Mouse (Mus musculus) mouse embryonic stem cell (cell line): ENCODE data around the gene Kansl1l.

Source experiments
- in situ Hi-C, 2 experiments: fragments of 300-500 bp; cut with MboI; formaldehyde crosslinking; loops; 1 replicate in 1 of 2; 3 replicates in 1 of 2; pipeline ENCODE4 v1.14.3; 2019 to 2020; ENCODE audit warnings: low sequenced_read_pairs in 2 of 2, low pct_unique_long_range_greater_than_20kb in 1 of 2, mixed read lengths in 1 of 2; ENCODE audit not compliant: unreplicated experiment in 1 of 2

Kansl1l gene

DNA sequence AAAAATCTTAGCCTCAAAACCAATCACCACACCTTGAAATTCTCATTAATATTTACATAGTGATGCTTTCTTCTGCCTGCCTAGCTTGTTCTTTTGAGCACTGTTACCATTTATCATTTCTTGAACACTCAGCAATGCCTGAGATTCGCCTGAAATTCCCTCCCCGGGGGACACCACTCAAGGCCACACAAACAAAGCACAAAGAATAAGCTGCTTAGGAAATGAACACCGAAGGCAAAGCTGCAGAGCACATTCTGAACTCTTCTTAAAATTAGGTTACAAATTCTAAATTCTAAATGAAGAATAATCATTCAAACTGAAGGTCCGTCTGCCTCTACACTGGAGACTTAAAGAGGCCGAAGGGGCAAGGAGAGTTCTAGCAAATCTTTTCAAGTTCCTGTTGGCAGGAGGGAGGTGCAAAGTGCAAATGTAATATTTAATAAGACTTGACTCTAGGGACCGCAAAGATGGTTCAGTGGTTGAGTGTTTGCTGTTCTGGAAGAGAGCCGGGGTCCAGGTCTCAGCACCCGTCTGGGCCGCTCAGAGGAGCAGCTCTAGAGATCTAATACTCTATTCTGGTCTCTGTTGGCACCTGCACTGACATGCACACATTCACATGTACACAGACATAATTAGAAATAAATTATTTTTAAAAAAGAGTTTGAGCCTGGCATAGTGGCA is 12.2 kb upstream of the Kansl1l start:
- in situ Hi-C loops: loop anchor here in 1 of 2 experiments (10.0 to 25.0 kb wide), 2 partner anchors 145 to 717 kb away; no protein-coding TSS in a partner anchor

GRCm38 (mm10) chr1:66821966-66822365 is 4.6 kb upstream of the Kansl1l start:
- in situ Hi-C loops: loop anchor here in 1 of 2 experiments (10.0 kb wide), 1 partner anchor 137 kb away; no protein-coding TSS in a partner anchor

DNA sequence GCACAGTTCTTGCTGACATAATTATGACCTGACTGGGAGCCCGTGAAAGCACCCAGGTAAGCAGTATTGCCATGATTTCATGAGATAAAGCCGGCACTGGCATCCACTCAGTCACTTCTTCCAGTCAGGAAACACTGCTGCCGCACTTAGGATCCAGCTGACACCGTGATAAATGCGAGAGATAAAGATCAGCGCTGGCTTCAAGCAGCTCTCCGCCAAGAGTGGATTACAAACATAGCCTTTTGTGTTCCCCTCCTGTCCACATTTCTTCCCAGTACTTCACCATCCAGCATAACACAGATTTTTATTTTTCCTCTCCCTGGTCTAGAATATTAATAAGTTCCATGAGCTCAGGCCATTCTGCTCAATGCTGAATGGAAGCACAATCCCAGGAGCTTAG is 2.9 kb upstream of the Kansl1l start:
- in situ Hi-C loops: loop anchor here in 1 of 2 experiments (10.0 kb wide), 1 partner anchor 135 kb away; no protein-coding TSS in a partner anchor

- in situ Hi-C loops: no loop called here
Measured at GRCm38 (mm10) chr1:66817865-66818315, 528 bp upstream of the Kansl1l start.

DNA sequence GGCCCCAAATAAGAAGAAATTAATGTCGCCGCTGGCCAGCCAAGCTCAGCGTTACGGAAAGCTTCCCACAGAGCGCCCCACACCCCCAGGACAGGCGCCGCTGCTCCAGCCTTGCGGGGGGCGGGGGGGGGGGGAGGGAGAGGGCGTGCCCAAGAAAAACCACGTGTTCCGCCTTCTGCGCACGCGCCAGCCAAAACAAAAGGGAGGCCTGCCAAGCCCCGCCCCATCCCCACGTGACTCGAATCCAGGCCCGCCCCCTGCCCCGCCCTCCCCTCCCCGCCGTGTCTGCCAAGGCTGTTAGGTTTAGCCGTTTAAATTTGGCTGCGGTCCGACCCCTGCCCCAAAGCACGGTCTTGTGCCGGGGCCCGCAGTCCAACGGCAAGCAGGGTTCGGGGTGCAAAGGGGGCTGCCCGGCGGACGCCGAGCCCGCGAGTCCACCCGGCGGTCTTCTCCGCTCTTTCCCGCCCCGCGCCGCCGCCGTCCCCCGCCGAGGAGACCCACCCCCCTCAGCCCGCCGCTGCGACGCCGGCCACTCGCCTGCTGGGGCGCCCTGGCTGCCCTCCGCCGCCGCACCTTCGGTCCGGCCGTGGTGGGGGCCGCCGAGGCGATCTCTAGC is 417 bp downstream of the Kansl1l start:
- in situ Hi-C loops: no loop called here

- in situ Hi-C loops: no loop called here
Measured at GRCm38 (mm10) chr1:66815941-66816777, 1.2 kb downstream of the Kansl1l start.

DNA sequence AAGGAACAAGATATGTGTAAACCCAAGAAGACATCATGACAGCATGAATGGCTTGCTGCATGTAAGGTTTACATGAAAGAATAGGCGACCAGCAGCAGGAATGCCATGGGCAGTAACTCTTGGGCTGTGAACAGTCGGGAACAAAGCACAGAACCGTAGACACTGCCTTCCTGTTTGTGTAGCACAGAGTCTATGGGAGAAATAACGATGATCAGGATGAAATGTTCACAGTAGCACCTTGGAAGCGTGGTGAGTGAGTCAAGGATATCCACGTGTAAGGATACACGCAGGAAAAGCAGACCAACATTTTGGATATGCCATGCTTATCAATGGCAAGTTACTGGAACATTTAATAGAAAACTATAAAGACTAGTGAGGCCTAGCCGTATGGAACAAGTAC is 2.6 kb downstream of the Kansl1l start:
- in situ Hi-C loops: no loop called here

- in situ Hi-C loops: no loop called here
Measured at GRCm38 (mm10) chr1:66813191-66813590, 4.2 kb downstream of the Kansl1l start.

GRCm38 (mm10) chr1:66806821-66807220 is 10.5 kb downstream of the Kansl1l start:
- in situ Hi-C loops: no loop called here

- in situ Hi-C loops: no loop called here
Measured at GRCm38 (mm10) chr1:66805408-66805807, 12.0 kb downstream of the Kansl1l start.

- in situ Hi-C loops: no loop called here
Measured at GRCm38 (mm10) chr1:66804710-66805109, 12.7 kb downstream of the Kansl1l start.

- in situ Hi-C loops: no loop called here
Measured at GRCm38 (mm10) chr1:66797962-66798361, 19.4 kb downstream of the Kansl1l start.

DNA sequence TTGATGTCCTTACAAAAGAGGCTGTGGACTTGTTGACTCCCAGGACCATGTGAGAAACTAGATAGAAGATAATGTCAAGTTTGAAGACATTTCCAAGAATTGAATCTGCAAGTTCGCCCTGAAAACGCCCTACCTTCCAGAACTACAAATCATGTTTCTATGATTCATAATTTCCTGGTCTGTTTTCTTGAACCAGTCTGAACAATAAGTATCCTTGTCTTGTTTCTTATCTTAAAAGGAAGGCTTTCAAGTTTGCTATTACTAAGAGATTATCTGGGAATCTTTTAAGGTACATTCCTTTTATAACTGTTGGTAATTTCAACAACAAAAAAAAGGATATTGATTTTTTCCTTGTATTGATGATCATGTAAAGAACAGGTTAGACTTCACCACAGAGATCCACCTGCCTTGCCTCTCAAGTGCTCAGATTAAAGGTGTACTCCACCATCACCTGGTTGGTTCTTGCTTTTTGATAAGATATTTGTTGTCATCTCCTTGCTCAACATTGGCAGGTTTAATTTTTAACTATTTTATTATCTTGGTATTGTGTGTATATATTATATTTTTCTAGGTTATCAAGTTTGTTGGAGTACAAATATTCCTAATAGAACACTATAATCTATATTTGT is 24.4 kb downstream of the Kansl1l start:
- in situ Hi-C loops: no loop called here

DNA sequence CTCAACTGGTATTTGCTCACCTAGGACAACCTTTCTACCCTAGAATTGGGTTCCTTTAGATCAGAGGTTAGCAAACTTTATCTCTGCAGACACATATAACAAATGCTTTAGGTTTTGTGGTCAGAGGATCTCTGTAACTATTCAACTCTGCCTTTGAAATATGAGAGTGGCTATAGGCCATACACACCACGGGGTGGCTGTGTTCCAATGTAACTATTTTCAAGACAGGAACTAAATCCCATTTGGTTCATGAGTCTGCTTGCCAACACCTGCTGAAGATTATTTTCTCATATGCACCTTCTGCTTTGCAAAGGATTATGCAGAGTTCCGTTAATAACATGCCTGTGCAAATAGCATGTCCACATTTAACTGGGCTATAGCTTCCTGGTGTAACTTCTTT is 35.1 kb downstream of the Kansl1l start:
- in situ Hi-C loops: no loop called here

DNA sequence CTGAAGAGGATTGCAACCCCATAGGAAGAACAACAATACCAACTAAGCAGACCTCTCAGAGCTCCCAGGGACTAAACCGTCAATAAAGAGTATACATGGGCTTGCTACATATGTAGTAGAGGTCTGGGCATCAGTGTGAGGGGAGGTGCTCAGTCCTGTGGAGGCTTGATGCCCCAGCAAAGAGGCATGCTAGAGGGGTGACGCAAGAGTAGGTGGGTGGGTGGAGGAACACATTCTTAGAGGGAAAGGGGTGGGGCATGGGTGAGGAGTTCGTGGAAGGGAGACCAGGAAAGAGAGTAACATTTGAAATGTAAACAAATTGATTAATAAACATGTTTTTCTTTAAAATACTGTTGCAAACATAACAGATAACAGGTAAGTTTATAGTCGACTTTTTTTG is 36.3 kb downstream of the Kansl1l start:
- in situ Hi-C loops: no loop called here

- in situ Hi-C loops: no loop called here
Measured at GRCm38 (mm10) chr1:66778798-66779197, 38.6 kb downstream of the Kansl1l start.

- in situ Hi-C loops: no loop called here
Measured at GRCm38 (mm10) chr1:66777878-66778277, 39.5 kb downstream of the Kansl1l start.

- in situ Hi-C loops: no loop called here
Measured at GRCm38 (mm10) chr1:66768764-66769163, 48.6 kb downstream of the Kansl1l start.

DNA sequence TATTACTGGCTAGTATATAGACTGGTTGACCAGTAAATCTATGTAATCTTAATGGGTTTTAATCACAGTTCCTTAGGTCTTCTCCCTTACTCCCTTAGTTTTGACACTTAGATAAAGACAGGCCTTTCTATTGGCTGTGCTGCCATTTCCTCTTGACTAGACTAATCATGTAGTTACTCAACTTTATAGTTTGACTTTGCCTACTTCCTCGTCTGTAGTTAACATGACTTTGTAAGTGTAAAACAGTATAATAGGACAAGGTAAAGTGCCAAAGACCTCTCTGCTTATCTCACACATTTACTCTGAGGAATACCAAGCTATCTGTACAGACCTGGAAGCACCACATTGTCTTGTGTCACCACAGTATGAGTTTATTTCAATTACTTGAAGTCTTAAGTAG is 86.8 kb downstream of the Kansl1l start:
- in situ Hi-C loops: no loop called here
